Mouse (Mus musculus) midbrain, embryonic 16.5 days (tissue): Measurements from ENCODE around the gene Tmem56. TPM values are rescaled to one million over a fixed set of nuclear protein-coding genes. Genes with fewer than 3 reads are reported as not detected.

ENCODE experiments used
- ATAC-seq: fragments of 200-750 bp; cut with Nextera tagmentation; 2 replicates; pipeline ENCODE4 v1.8.0; 2017; ENCODE audit warnings: moderate TSS enrichment
- H3K27ac ChIP-seq: fragments of 300-500 bp; sonication (generic); 2 replicates; pipeline ENCODE4 v1.5.1; 2014; ENCODE audit warnings: mild to moderate bottlenecking, low read length, mixed read lengths
- H3K27me3 ChIP-seq: fragments of 300-500 bp; sonication (generic); 2 replicates; pipeline ENCODE4 v1.6.1; 2014; ENCODE audit warnings: low read depth, low read length, mixed read lengths; ENCODE audit not compliant: control insufficient read depth, insufficient read depth
- H3K36me3 ChIP-seq: fragments of 300-500 bp; sonication (generic); 2 replicates; pipeline ENCODE4 v1.6.1; 2014; ENCODE audit warnings: mild to moderate bottlenecking, low read length, moderate library complexity, mixed read lengths; ENCODE audit not compliant: control insufficient read depth, insufficient read depth
- H3K4me1 ChIP-seq: fragments of 300-500 bp; sonication (generic); 2 replicates; pipeline ENCODE4 v1.6.1; 2014; ENCODE audit warnings: mild to moderate bottlenecking, low read length, mixed read lengths; ENCODE audit not compliant: control insufficient read depth, insufficient read depth
- H3K4me2 ChIP-seq: fragments of 300-500 bp; sonication (generic); 2 replicates; pipeline ENCODE4 v1.6.1; 2014; ENCODE audit warnings: mild to moderate bottlenecking, low read length, mixed read lengths
- H3K4me3 ChIP-seq: fragments of 300-500 bp; sonication (generic); 2 replicates; pipeline ENCODE4 v1.5.1; 2014; ENCODE audit warnings: low read depth, mild to moderate bottlenecking, low read length, moderate library complexity, mixed read lengths
- H3K9ac ChIP-seq: fragments of 300-500 bp; sonication (generic); 2 replicates; pipeline ENCODE4 v1.6.1; 2014; ENCODE audit warnings: low read depth, low read length, mixed read lengths
- H3K9me3 ChIP-seq: fragments of 300-500 bp; sonication (generic); replicated peaks from 2 replicates; pipeline ENCODE4 v1.6.1; 2014; ENCODE audit warnings: mild to moderate bottlenecking, low read length, mixed read lengths; ENCODE audit not compliant: control insufficient read depth, poor library complexity, severe bottlenecking
- WGBS: fragments of 180-500 bp; shearing (Covaris S2); extraction: QIAGEN DNeasy Blood & Tissue Kit; methylation state at CpG from one replicate; pipeline ENCODE4 v1.1.7; 2014; 5-methylcytosine and 5-hydroxymethylcytosine counted together
- polyA plus RNA-seq: library from polyadenylated mRNA; unstranded; fragments of >200 nt; fragmentation: Nextera tagmentation; extraction: Ambion mirVana; gene quantifications from 2 replicates; pipeline ENCODE4 v1.2.1, GENCODE M21; 2015

The Tmem56 gene
- polyA plus RNA-seq, 1 experiment from 2014 or later: 3.8 TPM

DNA sequence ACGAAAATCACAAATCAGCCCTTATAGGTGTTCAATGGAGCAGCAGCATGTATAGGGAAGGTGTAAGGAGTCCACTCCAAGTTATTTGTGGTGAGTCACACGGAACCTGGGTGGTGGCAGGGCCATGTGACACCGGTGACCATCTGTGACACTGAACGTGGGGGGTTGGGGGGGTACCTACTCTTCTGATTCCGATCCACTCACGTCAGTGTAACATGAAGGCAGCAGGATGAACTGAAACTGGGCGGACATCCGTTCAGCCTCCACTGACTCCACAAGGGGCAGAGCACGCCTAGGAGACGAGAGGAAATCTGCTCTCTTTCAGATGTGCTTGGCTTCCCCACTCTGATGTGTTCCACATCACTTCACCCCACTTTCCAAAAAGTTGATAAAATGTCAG lies 123.3 kb downstream of the Tmem56 start:
- H3K27ac ChIP-seq: no peak overlapping the region
- no peak overlapping the region for H3K4me2 ChIP-seq
- H3K4me1 ChIP-seq: peaks cover 9% of the 10 kb centered on the region
- no peaks in the 10 kb centered on the region for H3K9me3 ChIP-seq
- H3K36me3 ChIP-seq: no peaks in the 10 kb centered on the region
- no peak for ATAC-seq
- H3K9ac ChIP-seq: no peak overlapping the region
- no peak overlapping the region for H3K4me3 ChIP-seq
- 73% methylated on average over 10 of the region's 10 CpGs for WGBS
- H3K27me3 ChIP-seq: no peaks in the 10 kb centered on the region

DNA sequence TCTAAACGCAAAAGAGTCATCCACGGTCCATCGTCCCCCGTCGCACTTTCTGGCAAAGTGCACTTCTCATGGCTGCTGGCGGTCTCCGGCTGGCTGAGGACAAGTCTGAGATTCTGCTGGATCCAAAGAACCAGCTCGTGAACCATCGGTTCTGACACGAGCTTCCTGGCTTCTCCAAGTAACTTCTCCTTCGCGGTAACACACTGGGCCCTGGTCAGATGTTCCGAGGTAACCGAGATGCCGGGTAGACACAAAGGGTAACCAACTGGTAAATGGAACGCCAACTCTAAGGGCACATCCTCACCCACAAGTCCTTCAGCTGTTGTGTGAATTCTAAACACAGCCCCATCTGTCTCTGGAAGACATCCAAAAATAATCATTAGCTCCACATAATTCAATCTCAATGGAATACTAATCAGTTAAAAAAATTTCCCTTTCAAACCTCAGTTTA lies 124.0 kb downstream of the Tmem56 start:
- no peak overlapping the region for H3K4me2 ChIP-seq
- 87% methylated on average over 16 of the region's 16 CpGs for WGBS
- ATAC-seq: no peak

DNA sequence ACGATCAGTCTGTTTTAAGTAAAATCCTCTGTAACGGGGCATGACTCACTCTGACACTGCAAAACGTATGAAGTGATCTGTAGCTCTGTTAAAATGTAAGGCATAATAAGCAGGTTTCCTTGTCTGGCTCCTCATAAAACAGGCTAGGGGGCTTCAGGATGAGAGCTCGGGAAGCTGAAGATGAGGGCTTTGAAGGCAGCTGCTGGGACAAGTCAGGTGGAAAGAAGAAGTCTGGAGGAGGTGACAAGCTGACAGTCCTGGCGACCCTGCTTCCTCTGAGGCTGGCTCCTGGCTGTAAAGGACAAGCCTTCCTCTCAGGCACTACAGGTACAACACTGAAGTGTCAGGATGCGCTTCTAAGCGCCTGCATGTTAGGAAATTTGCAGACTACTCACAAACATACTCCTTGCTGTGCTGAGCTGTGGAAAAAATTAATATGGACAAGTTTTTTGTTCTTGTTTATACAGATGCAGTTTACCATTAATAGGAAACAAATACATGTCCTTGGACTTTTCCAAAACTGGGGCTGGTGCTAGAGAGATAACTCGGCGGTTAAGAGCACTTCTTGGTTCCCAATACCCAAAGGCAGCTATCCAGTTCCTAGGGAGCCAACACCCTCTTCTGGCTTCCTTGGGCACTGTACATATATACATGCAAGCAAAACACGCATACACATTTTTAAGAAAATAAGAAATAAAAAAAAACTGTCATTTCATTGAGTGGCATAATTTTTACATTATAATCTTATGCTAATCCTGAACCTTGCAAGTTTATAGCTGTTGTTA lies 125.2 kb downstream of the Tmem56 start:
- Histone ChIP-seq H3K27ac (no peak overlapping the region), H3K4me3 (no peak overlapping the region), H3K4me2 (no peak overlapping the region), H3K4me1 (peaks cover 9% of the 10 kb centered on the region), H3K27me3 (no peaks in the 10 kb centered on the region), H3K36me3 (no peaks in the 10 kb centered on the region), H3K9ac (no peak overlapping the region), H3K9me3 (no peaks in the 10 kb centered on the region)
- 66% methylated on average over 10 of the region's 10 CpGs for WGBS
- ATAC-seq: no peak

More for the DNA sequence above, 124.0 kb downstream of the Tmem56 start:
- H3K4me1 ChIP-seq: peaks cover 9% of the 10 kb centered on the region
- no peak overlapping the region for H3K4me3 ChIP-seq
- no peaks in the 10 kb centered on the region for H3K36me3 ChIP-seq
- H3K9me3 ChIP-seq: no peaks in the 10 kb centered on the region
- no peaks in the 10 kb centered on the region for H3K27me3 ChIP-seq
- H3K27ac ChIP-seq: no peak overlapping the region
- no peak overlapping the region for H3K9ac ChIP-seq

DNA sequence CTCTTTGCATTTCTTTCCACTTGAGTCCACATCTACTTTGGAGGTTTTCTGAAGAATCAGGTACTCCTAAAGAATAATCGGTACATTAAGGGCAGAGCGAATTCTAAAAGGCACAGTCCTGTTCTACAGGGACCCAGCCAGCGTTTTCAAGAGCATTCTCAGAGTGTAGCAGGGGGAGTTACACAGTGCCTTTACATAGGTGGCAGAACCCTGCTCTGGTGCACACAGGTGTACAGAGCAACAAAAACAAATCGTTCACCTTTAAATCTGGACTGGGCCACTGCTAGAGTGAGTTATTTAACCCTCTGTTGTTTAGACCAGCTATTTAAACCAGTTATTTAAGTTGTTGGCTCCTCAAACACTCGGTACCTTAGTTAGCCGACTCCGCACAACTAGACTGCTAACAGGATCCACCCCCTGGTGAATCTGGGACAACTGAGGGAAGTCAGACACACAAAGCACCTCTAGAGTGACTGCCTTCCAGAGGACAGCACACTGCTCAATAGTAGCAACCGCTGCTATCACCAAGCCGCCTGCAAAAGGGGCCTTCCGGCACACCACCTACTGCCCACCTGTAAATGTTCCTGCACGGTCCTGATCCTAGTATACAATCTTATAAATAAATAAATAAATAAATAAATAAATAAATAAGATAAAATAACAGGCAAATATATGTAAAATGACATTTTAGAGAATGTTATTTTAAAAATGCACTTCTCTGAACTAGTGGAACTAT lies 126.3 kb downstream of the Tmem56 start:
- H3K9ac ChIP-seq: no peak overlapping the region
- H3K27me3 ChIP-seq: no peaks in the 10 kb centered on the region
- H3K4me2 ChIP-seq: peak overlapping the region; percentile 44
- H3K36me3 ChIP-seq: no peaks in the 10 kb centered on the region
- no peaks in the 10 kb centered on the region for H3K9me3 ChIP-seq
- WGBS: 45% methylated on average over 11 of the region's 11 CpGs
- peaks cover 9% of the 10 kb centered on the region for H3K4me1 ChIP-seq
- peak overlapping the region; percentile 22; the same call in 1 of the 2 replicates for H3K27ac ChIP-seq
- 0 out of 2 replicates have a peak, but pooled peaks have one; percentile 57 for ATAC-seq
- no peak overlapping the region for H3K4me3 ChIP-seq

DNA sequence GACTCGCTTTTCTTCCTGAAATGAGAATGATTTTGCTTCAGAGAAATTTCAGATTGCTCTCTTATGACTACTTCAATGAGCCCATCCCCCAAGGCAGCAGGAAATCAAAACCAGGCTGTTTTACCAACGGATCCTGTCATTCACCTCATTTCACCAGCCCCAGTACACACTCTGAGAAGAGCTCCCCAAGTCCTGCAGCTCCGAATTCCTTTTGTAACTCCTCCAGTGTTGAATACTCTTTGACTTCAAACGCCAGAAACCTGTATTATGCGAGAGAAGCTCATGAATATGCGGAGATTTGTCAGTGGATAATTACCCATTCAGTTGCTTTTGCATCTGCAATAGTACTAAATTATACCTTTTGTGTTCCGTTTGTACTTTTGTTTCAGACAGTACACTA lies 126.9 kb downstream of the Tmem56 start:
- no peak for ATAC-seq
- H3K4me3 ChIP-seq: no peak overlapping the region

More for the DNA sequence above, 126.9 kb downstream of the Tmem56 start:
- Histone ChIP-seq H3K9ac (no peak overlapping the region), H3K4me2 (peak overlapping the region; percentile 44), H3K36me3 (no peaks in the 10 kb centered on the region), H3K4me1 (peaks cover 9% of the 10 kb centered on the region), H3K27ac (no peak overlapping the region), H3K9me3 (no peaks in the 10 kb centered on the region), H3K27me3 (no peaks in the 10 kb centered on the region)
- 13% methylated on average over 7 of the region's 7 CpGs for WGBS

Other genes starting within 250 kb of the Tmem56 start
- gene Rwdd3, start 111.4 kb downstream of the Tmem56 start, polyA plus RNA-seq: 5.1 and 7.7 TPM in 2 replicates
- 36.9 and 39.2 TPM in 2 replicates for gene Alg14, start 8.7 kb upstream of the Tmem56 start, polyA plus RNA-seq
- gene Cnn3, start 143.4 kb upstream of the Tmem56 start, polyA plus RNA-seq: 311 and 357 TPM in 2 replicates
- 1.3 and 1.4 TPM in 2 replicates for gene Slc44a3, start 249.3 kb upstream of the Tmem56 start, polyA plus RNA-seq